ENCODE assay signal across 30 mouse cellular contexts in genomic region chr10:76486302-76486701, GRCm38 (mm10). TPM values are rescaled to one million over a fixed set of nuclear protein-coding genes. Genes with fewer than 3 reads are reported as not detected.
DNase-seq lines count a peak whose midpoint lies in the region; ATAC-seq and TF ChIP-seq lines count a peak whose summit lies in the region.
"Had no signal": no experiment of that assay in that cellular context is flagged by ENCODE, and none has a peak within 500 bp of the region (broad histone marks: within the 10 kb centered on the region; RNA-seq: fewer than 3 reads in every experiment).

No protein-coding gene starts in this region.

- no peak overlapping the region for H3K4me2 ChIP-seq in liver, embryonic 11.5 days
- no peak overlapping the region for H3K4me2 ChIP-seq in liver, postnatal 0 days (ENCODE audit: low read depth, low read length)
- H3K4me2 ChIP-seq in forebrain, embryonic 16.5 days (ENCODE audit: low read length): no peak overlapping the region
- H3K4me2 ChIP-seq: heart, embryonic 11.5 days; hindbrain, embryonic 12.5 days; hindbrain, embryonic 15.5 days had no signal

- H3K4me3 ChIP-seq in liver, embryonic 11.5 days (ENCODE audit: low read depth, low read length): no peak overlapping the region
- no peak overlapping the region for H3K4me3 ChIP-seq in liver, postnatal 0 days (ENCODE audit: low read depth, low read length)
- H3K4me3 ChIP-seq in bone marrow, adult 2 months (replicated peaks; ENCODE audit: control insufficient read depth, low read depth, low read length): no peak overlapping the region
- no peak overlapping the region for H3K4me3 ChIP-seq in forebrain, embryonic 16.5 days (replicated peaks; ENCODE audit: low read length)
- H3K4me3 ChIP-seq: hindbrain, embryonic 12.5 days; hindbrain, embryonic 15.5 days had no signal

- no peaks in the 10 kb centered on the region for H3K9me3 ChIP-seq in liver, embryonic 11.5 days (ENCODE audit: control insufficient read depth, low read length)
- no peaks in the 10 kb centered on the region for H3K9me3 ChIP-seq in liver, postnatal 0 days (ENCODE audit: low read length)
- no peaks in the 10 kb centered on the region for H3K9me3 ChIP-seq in forebrain, embryonic 16.5 days (ENCODE audit: control insufficient read depth, low read length)
- H3K9me3 ChIP-seq: hindbrain, embryonic 12.5 days; hindbrain, embryonic 15.5 days had no signal

- H3K27ac ChIP-seq in liver, embryonic 11.5 days (ENCODE audit: low read depth, low read length): peak overlapping the region; percentile 4; the same call in 1 of the 2 replicates
- no peak overlapping the region for H3K27ac ChIP-seq in liver, postnatal 0 days (ENCODE audit: low read depth)
- peak overlapping the region; percentile 19; the same call in 1 of the 2 replicates for H3K27ac ChIP-seq in bone marrow, adult 2 months (ENCODE audit: control insufficient read depth, insufficient read depth, low read depth, low read length, poor library complexity)
- H3K27ac ChIP-seq in forebrain, embryonic 16.5 days (ENCODE audit: low read length): no peak overlapping the region
- H3K27ac ChIP-seq: hindbrain, embryonic 12.5 days; hindbrain, embryonic 15.5 days had no signal

- no peak for DNase-seq in liver, embryonic 11.5 days (ENCODE audit: low spot score)
- no peak for DNase-seq in liver, postnatal 0 days
- peak; percentile 70 for DNase-seq in 416B (ENCODE audit: low read depth)
- DNase-seq in lung, postnatal 14 days: no peak
- DNase-seq in Muller cell, postnatal 12 days (ENCODE audit: inconsistent ontology term): no peak
- DNase-seq: adrenal gland, postnatal 10 days; adrenal gland, postnatal 36 days; B cell, adult 2 months; cerebellum, adult 11 months; cerebellum, adult 2 months; cerebellum, postnatal 10 days; cerebellum, postnatal 36 days; gastrocnemius, postnatal 36 days; heart, adult 11 months had no signal

- TF ChIP-seq CTCF in liver, postnatal 0 days (IDR thresholded peaks at IDR 0.05; ENCODE audit: low read depth): no peak
- no peak for TF ChIP-seq CTCF in bone marrow, adult 2 months (IDR thresholded peaks at IDR 0.05; ENCODE audit: control insufficient read depth, insufficient read depth, low read length)

- H3K27me3 ChIP-seq in liver, embryonic 11.5 days (replicated peaks; ENCODE audit: control insufficient read depth, insufficient read depth, low read length): no peaks in the 10 kb centered on the region
- H3K27me3 ChIP-seq in liver, postnatal 0 days (ENCODE audit: insufficient read depth, low read length): no peaks in the 10 kb centered on the region
- H3K27me3 ChIP-seq in forebrain, embryonic 16.5 days (replicated peaks; ENCODE audit: control insufficient read depth, insufficient read depth, low read length): no peaks in the 10 kb centered on the region
- H3K27me3 ChIP-seq: hindbrain, embryonic 12.5 days; hindbrain, embryonic 15.5 days; Patski had no signal

- ATAC-seq in liver, embryonic 11.5 days (replicated peaks; ENCODE audit: low FRiP score): no peak
- ATAC-seq in liver, postnatal 0 days: no peak
- peak; percentile 13; the same call in 1 of the 2 replicates for ATAC-seq in megakaryocyte, adult 5-6 weeks (ENCODE audit: poor library complexity, severe bottlenecking)
- ATAC-seq in forebrain, embryonic 16.5 days: no peak
- ATAC-seq: forebrain, embryonic 14.5 days; Patski had no signal

- peaks cover 58% of the 10 kb centered on the region for H3K36me3 ChIP-seq in liver, embryonic 11.5 days (ENCODE audit: control insufficient read depth, insufficient read depth, low read length)
- peaks cover 87% of the 10 kb centered on the region for H3K36me3 ChIP-seq in liver, postnatal 0 days (replicated peaks; ENCODE audit: insufficient read depth, low read length)
- H3K36me3 ChIP-seq in forebrain, embryonic 16.5 days (ENCODE audit: control insufficient read depth, insufficient read depth): peaks cover 61% of the 10 kb centered on the region

- H3K9ac ChIP-seq in liver, embryonic 11.5 days (ENCODE audit: low read depth, low read length): no peak overlapping the region
- no peak overlapping the region for H3K9ac ChIP-seq in liver, postnatal 0 days (replicated peaks)
- H3K9ac ChIP-seq in forebrain, embryonic 16.5 days (replicated peaks; ENCODE audit: low read depth, low read length): no peak overlapping the region
- H3K9ac ChIP-seq: hindbrain, embryonic 12.5 days; hindbrain, embryonic 15.5 days had no signal

- WGBS in liver, embryonic 11.5 days: 73% methylated on average over 2 of the region's 2 CpGs
- 59% methylated on average over 2 of the region's 2 CpGs for WGBS in liver, postnatal 0 days (ENCODE audit: insufficient replicate concordance)
- 32% methylated on average over 2 of the region's 2 CpGs for WGBS in bone marrow, adult 2 months
- WGBS in forebrain, embryonic 16.5 days: 94% methylated on average over 2 of the region's 2 CpGs

- no peak for TF ChIP-seq POLR2A in bone marrow, adult 2 months (IDR thresholded peaks at IDR 0.05; ENCODE audit: borderline replicate concordance, control insufficient read depth, low read depth, low read length)

- TF ChIP-seq EP300 in liver, postnatal 0 days (IDR thresholded peaks at IDR 0.05; ENCODE audit: low read depth): no peak

- H3K4me1 ChIP-seq in liver, embryonic 11.5 days (replicated peaks; ENCODE audit: control insufficient read depth, insufficient read depth, low read length): peaks cover 14% of the 10 kb centered on the region
- H3K4me1 ChIP-seq in liver, postnatal 0 days (ENCODE audit: insufficient read depth): no peaks in the 10 kb centered on the region
- peaks cover 1% of the 10 kb centered on the region; the same call in 1 of the 2 replicates for H3K4me1 ChIP-seq in bone marrow, adult 2 months (ENCODE audit: control insufficient read depth, insufficient read depth, low read length)
- no peaks in the 10 kb centered on the region for H3K4me1 ChIP-seq in forebrain, embryonic 16.5 days (replicated peaks; ENCODE audit: control insufficient read depth, insufficient read depth, low read length)
- H3K4me1 ChIP-seq: hindbrain, embryonic 12.5 days; hindbrain, embryonic 15.5 days had no signal

RNA-seq across cellular contexts. Expression of gene Ybey, which starts 17.4 kb away (rescaled TPM):
- 6.3 and 6.6 TPM in 2 replicates for polyA plus RNA-seq in liver, embryonic 11.5 days (2014; fragmentation: Nextera tagmentation; extraction: Ambion mirVana)
- polyA plus RNA-seq in liver, postnatal 0 days (2015; fragmentation: Nextera tagmentation; extraction: Ambion mirVana): 2.5 and 2.7 TPM in 2 replicates
- polyA plus RNA-seq in bone marrow, adult 2 months (2011; ENCODE audit: insufficient read depth, insufficient read length, low replicate concordance, missing spikeins): 1.5 and 4.2 TPM in 2 replicates
- total RNA-seq in megakaryocyte, adult 5-6 weeks (2015): 0.96 and 1.6 TPM in 2 replicates
- total RNA-seq in megakaryocyte, adult 5-6 weeks (2017): 3.6 and 4.2 TPM in 2 replicates
- 7.1 and 7.2 TPM in 2 replicates for polyA plus RNA-seq in forebrain, embryonic 16.5 days (2015; fragmentation: Nextera tagmentation; extraction: Ambion mirVana)

RNA-seq across cellular contexts. Expression of gene Mcm3ap, which starts 17.6 kb away (rescaled TPM):
- 57.8 and 60.9 TPM in 2 replicates for polyA plus RNA-seq in liver, embryonic 11.5 days (2014; fragmentation: Nextera tagmentation; extraction: Ambion mirVana)
- 14.9 and 18.2 TPM in 2 replicates for polyA plus RNA-seq in liver, postnatal 0 days (2015; fragmentation: Nextera tagmentation; extraction: Ambion mirVana)
- 17.1 and 34.0 TPM in 2 replicates for polyA plus RNA-seq in bone marrow, adult 2 months (2011; ENCODE audit: insufficient read depth, insufficient read length, low replicate concordance, missing spikeins)
- total RNA-seq in megakaryocyte, adult 5-6 weeks (2015): 41.9 and 51.0 TPM in 2 replicates
- total RNA-seq in megakaryocyte, adult 5-6 weeks (2017): 51.5 and 56.8 TPM in 2 replicates
- 69.2 and 70.3 TPM in 2 replicates for polyA plus RNA-seq in forebrain, embryonic 16.5 days (2015; fragmentation: Nextera tagmentation; extraction: Ambion mirVana)

RNA-seq across cellular contexts. Expression of gene 2610028H24Rik, which starts 37.4 kb away (rescaled TPM):
- not detected in 2 replicates for polyA plus RNA-seq in liver, embryonic 11.5 days (2014; fragmentation: Nextera tagmentation; extraction: Ambion mirVana)
- polyA plus RNA-seq in liver, postnatal 0 days (2015; fragmentation: Nextera tagmentation; extraction: Ambion mirVana): not detected in 2 replicates
- not detected in 2 replicates for polyA plus RNA-seq in bone marrow, adult 2 months (2011; ENCODE audit: insufficient read depth, insufficient read length, low replicate concordance, missing spikeins)
- not detected in 2 replicates for total RNA-seq in megakaryocyte, adult 5-6 weeks (2015)
- not detected in 2 replicates for total RNA-seq in megakaryocyte, adult 5-6 weeks (2017)
- polyA plus RNA-seq in forebrain, embryonic 16.5 days (2015; fragmentation: Nextera tagmentation; extraction: Ambion mirVana): 0.32 TPM in 1 of 2 replicates, not detected in the other
- total RNA-seq: adrenal gland, adult 18-20 months; adrenal gland, postnatal 10 days; adrenal gland, postnatal 36 days; gastrocnemius, adult 8-10 months; hematopoietic stem cell, adult 5-6 weeks had no signal
- polyA plus RNA-seq: cerebellum, adult 2 months; embryonic facial prominence, embryonic 11.5 days; forebrain, embryonic 11.5 days; forebrain, embryonic 14.5 days; heart, embryonic 11.5 days; heart, embryonic 14.5 days; heart, postnatal 0 days; hindbrain, embryonic 12.5 days; hindbrain, embryonic 15.5 days; intestine, embryonic 14.5 days; Patski had no signal

RNA-seq across cellular contexts. Expression of gene Pcnt, which starts 43.7 kb away (rescaled TPM):
- 17.9 and 27.6 TPM in 2 replicates for polyA plus RNA-seq in liver, embryonic 11.5 days (2014; fragmentation: Nextera tagmentation; extraction: Ambion mirVana)
- polyA plus RNA-seq in liver, postnatal 0 days (2015; fragmentation: Nextera tagmentation; extraction: Ambion mirVana): 4.5 and 5.4 TPM in 2 replicates
- 19.9 and 24.8 TPM in 2 replicates for polyA plus RNA-seq in bone marrow, adult 2 months (2011; ENCODE audit: insufficient read depth, insufficient read length, low replicate concordance, missing spikeins)
- total RNA-seq in megakaryocyte, adult 5-6 weeks (2015): 24.2 and 27.3 TPM in 2 replicates
- 44.1 and 53.4 TPM in 2 replicates for total RNA-seq in megakaryocyte, adult 5-6 weeks (2017)
- polyA plus RNA-seq in forebrain, embryonic 16.5 days (2015; fragmentation: Nextera tagmentation; extraction: Ambion mirVana): 8.7 and 11.8 TPM in 2 replicates

RNA-seq across cellular contexts. Expression of gene Lss, which starts 45.1 kb away (rescaled TPM):
- polyA plus RNA-seq in liver, embryonic 11.5 days (2014; fragmentation: Nextera tagmentation; extraction: Ambion mirVana): 48.3 and 56.0 TPM in 2 replicates
- 14.5 and 15.8 TPM in 2 replicates for polyA plus RNA-seq in liver, postnatal 0 days (2015; fragmentation: Nextera tagmentation; extraction: Ambion mirVana)
- 1.4 and 4.6 TPM in 2 replicates for polyA plus RNA-seq in bone marrow, adult 2 months (2011; ENCODE audit: insufficient read depth, insufficient read length, low replicate concordance, missing spikeins)
- 0.98 and 2.1 TPM in 2 replicates for total RNA-seq in megakaryocyte, adult 5-6 weeks (2015)
- 1.7 and 2.5 TPM in 2 replicates for total RNA-seq in megakaryocyte, adult 5-6 weeks (2017)
- 44.0 and 52.3 TPM in 2 replicates for polyA plus RNA-seq in forebrain, embryonic 16.5 days (2015; fragmentation: Nextera tagmentation; extraction: Ambion mirVana)

Comparison
In these comparisons a context has a peak if more than half of its experiments do, and no peak if none do; other contexts are left out.
1. H3K27ac ChIP-seq: peak in liver, embryonic 11.5 days (single experiment) and bone marrow, adult 2 months (single experiment); none in liver, postnatal 0 days (single experiment) and forebrain, embryonic 16.5 days (single experiment).